Mouse (Mus musculus) left cerebral cortex, adult 9 months (tissue): ENCODE results near the gene Gm42742.

Experiments used
- DNase-seq, 2 experiments: peaks; one replicate each; pipeline ENCODE4 v3.0.0; 2022; ENCODE audit warnings: low spot score in 2 of 2

The Gm42742 gene

GRCm38 (mm10) chr7:127020031-127020430, 866 bp downstream of the Gm42742 start:
- DNase-seq, result no peak

GRCm38 (mm10) chr7:127019306-127019960, 1.5 kb downstream of the Gm42742 start:
- DNase-seq, result no peak

- no peak for DNase-seq
Observed at GRCm38 (mm10) chr7:127018416-127019305, 2.2 kb downstream of the Gm42742 start.

- DNase-seq, result no peak
Observed at GRCm38 (mm10) chr7:127017950-127018345, 2.9 kb downstream of the Gm42742 start.

GRCm38 (mm10) chr7:127016971-127017949, 3.6 kb downstream of the Gm42742 start, which contains the start of gene Pagr1a:
Pagr1a (minus strand) TSS chr7:127017352.
- DNase-seq, result peak; percentile 93 to 98

GRCm38 (mm10) chr7:127016486-127016938, 4.4 kb downstream of the Gm42742 start:
- peak in 1 of 2 experiments; percentile 66 for DNase-seq

- no peak for DNase-seq
Observed at GRCm38 (mm10) chr7:127016481-127016485, 4.6 kb downstream of the Gm42742 start, which contains the start of gene Pagr1b. Pagr1b (minus strand) TSS chr7:127016484.

- DNase-seq, result no peak
Observed at GRCm38 (mm10) chr7:127016081-127016480, 4.8 kb downstream of the Gm42742 start.

- no peak for DNase-seq
Observed at GRCm38 (mm10) chr7:127014993-127015392, 5.9 kb downstream of the Gm42742 start.

- no peak for DNase-seq
Observed at GRCm38 (mm10) chr7:127014320-127014719, 6.6 kb downstream of the Gm42742 start, which contains the start of gene Mvp. Mvp (minus strand) TSS chr7:127014621.

GRCm38 (mm10) chr7:127013385-127013784, 7.5 kb downstream of the Gm42742 start:
- no peak for DNase-seq

GRCm38 (mm10) chr7:127012845-127013244, 8.1 kb downstream of the Gm42742 start:
- DNase-seq, result no peak

- DNase-seq, result no peak
Observed at GRCm38 (mm10) chr7:127012374-127012773, 8.5 kb downstream of the Gm42742 start.

- no peak for DNase-seq
Observed at GRCm38 (mm10) chr7:127011717-127012116, 9.2 kb downstream of the Gm42742 start.

- DNase-seq, result no peak
Observed at GRCm38 (mm10) chr7:127011051-127011450, 9.8 kb downstream of the Gm42742 start.

- no peak for DNase-seq
Observed at GRCm38 (mm10) chr7:127009307-127010085, 11.4 kb downstream of the Gm42742 start.

- DNase-seq, result peak in 1 of 2 experiments; percentile 89
Observed at GRCm38 (mm10) chr7:127008239-127009019, 12.5 kb downstream of the Gm42742 start.

- DNase-seq, result no peak
Observed at GRCm38 (mm10) chr7:127007313-127008024, 13.4 kb downstream of the Gm42742 start.

GRCm38 (mm10) chr7:127004122-127004875, 16.6 kb downstream of the Gm42742 start:
- DNase-seq, result no peak
